Mouse (Mus musculus): ENCODE data around the gene Prepl. TPM values are rescaled to one million over a fixed set of nuclear protein-coding genes. Genes with fewer than 3 reads are reported as not detected.

Gene Prepl
- polyA plus RNA-seq, 1 experiment from 2014 or later, result 7.7 TPM

GRCm38 (mm10) chr17:85059136-85059535 lies 30.9 kb downstream of the Prepl start:
- no peak for ATAC-seq (ENCODE audit: low read depth)
- H3K27me3 ChIP-seq (ENCODE audit: control insufficient read depth, insufficient read depth, low read depth, low read length), result no peaks in the 10 kb centered on the region
- H3K4me2 ChIP-seq (ENCODE audit: low read depth, low read length), result no peak overlapping the region
- 79% methylated on average over 6 of the region's 6 CpGs for WGBS (ENCODE audit: insufficient replicate concordance)
- no peak overlapping the region for H3K27ac ChIP-seq (ENCODE audit: low read length)
- H3K4me1 ChIP-seq (ENCODE audit: control insufficient read depth, low read depth, low read length), result no peaks in the 10 kb centered on the region
- H3K36me3 ChIP-seq (ENCODE audit: control insufficient read depth, insufficient read depth), result no peaks in the 10 kb centered on the region
- H3K9me3 ChIP-seq (replicated peaks; ENCODE audit: control insufficient read depth, low read length), result no peaks in the 10 kb centered on the region
- no peak overlapping the region for H3K4me3 ChIP-seq (ENCODE audit: low read depth, low read length)
- no peak overlapping the region for H3K9ac ChIP-seq (ENCODE audit: low read depth, low read length)

GRCm38 (mm10) chr17:85058276-85058675 lies 31.8 kb downstream of the Prepl start:
- no peak overlapping the region for H3K4me2 ChIP-seq (ENCODE audit: low read depth, low read length)
- no peak overlapping the region for H3K4me3 ChIP-seq (ENCODE audit: low read depth, low read length)
- no peaks in the 10 kb centered on the region for H3K27me3 ChIP-seq (ENCODE audit: control insufficient read depth, insufficient read depth, low read depth, low read length)
- WGBS (ENCODE audit: insufficient replicate concordance), result 64% methylated on average over 7 of the region's 7 CpGs
- H3K27ac ChIP-seq (ENCODE audit: low read length), result no peak overlapping the region
- ATAC-seq (ENCODE audit: low read depth), result no peak
- no peaks in the 10 kb centered on the region for H3K4me1 ChIP-seq (ENCODE audit: control insufficient read depth, low read depth, low read length)
- H3K9me3 ChIP-seq (replicated peaks; ENCODE audit: control insufficient read depth, low read length), result no peaks in the 10 kb centered on the region
- no peak overlapping the region for H3K9ac ChIP-seq (ENCODE audit: low read depth, low read length)
- no peaks in the 10 kb centered on the region for H3K36me3 ChIP-seq (ENCODE audit: control insufficient read depth, insufficient read depth)

- Histone ChIP-seq H3K27me3 (ENCODE audit: control insufficient read depth, insufficient read depth, low read depth, low read length) (no peaks in the 10 kb centered on the region), H3K4me2 (ENCODE audit: low read depth, low read length) (no peak overlapping the region), H3K9me3 (replicated peaks; ENCODE audit: control insufficient read depth, low read length) (no peaks in the 10 kb centered on the region), H3K4me3 (ENCODE audit: low read depth, low read length) (no peak overlapping the region), H3K36me3 (ENCODE audit: control insufficient read depth, insufficient read depth) (no peaks in the 10 kb centered on the region), H3K9ac (ENCODE audit: low read depth, low read length) (no peak overlapping the region), H3K27ac (ENCODE audit: low read length) (no peak overlapping the region), H3K4me1 (ENCODE audit: control insufficient read depth, low read depth, low read length) (no peaks in the 10 kb centered on the region; the same call in 1 of the 2 replicates)
- ATAC-seq (ENCODE audit: low read depth), result no peak
- 70% methylated on average over 5 of the region's 5 CpGs for WGBS (ENCODE audit: insufficient replicate concordance)
Measured at GRCm38 (mm10) chr17:85048379-85048778, 41.7 kb downstream of the Prepl start.

GRCm38 (mm10) chr17:85045160-85045559 lies 44.9 kb downstream of the Prepl start:
- H3K4me1 ChIP-seq (ENCODE audit: control insufficient read depth, low read depth, low read length), result peaks cover 3% of the 10 kb centered on the region
- H3K27ac ChIP-seq (ENCODE audit: low read length), result no peak overlapping the region
- H3K36me3 ChIP-seq (ENCODE audit: control insufficient read depth, insufficient read depth), result no peaks in the 10 kb centered on the region
- no peaks in the 10 kb centered on the region for H3K27me3 ChIP-seq (ENCODE audit: control insufficient read depth, insufficient read depth, low read depth, low read length)
- H3K4me2 ChIP-seq (ENCODE audit: low read depth, low read length), result no peak overlapping the region
- H3K4me3 ChIP-seq (ENCODE audit: low read depth, low read length), result no peak overlapping the region
- no peak for ATAC-seq (ENCODE audit: low read depth)
- WGBS (ENCODE audit: insufficient replicate concordance), result 75% methylated on average over 12 of the region's 12 CpGs
- no peak overlapping the region for H3K9ac ChIP-seq (ENCODE audit: low read depth, low read length)
- no peaks in the 10 kb centered on the region for H3K9me3 ChIP-seq (replicated peaks; ENCODE audit: control insufficient read depth, low read length)

- Histone ChIP-seq H3K36me3 (ENCODE audit: control insufficient read depth, insufficient read depth) (no peaks in the 10 kb centered on the region), H3K27ac (ENCODE audit: low read length) (0 out of 2 replicates have a peak overlapping the region, but pooled peaks have one; percentile 26), H3K9me3 (replicated peaks; ENCODE audit: control insufficient read depth, low read length) (no peaks in the 10 kb centered on the region), H3K27me3 (ENCODE audit: control insufficient read depth, insufficient read depth, low read depth, low read length) (no peaks in the 10 kb centered on the region), H3K4me1 (ENCODE audit: control insufficient read depth, low read depth, low read length) (peaks cover 3% of the 10 kb centered on the region), H3K9ac (ENCODE audit: low read depth, low read length) (no peak overlapping the region), H3K4me2 (ENCODE audit: low read depth, low read length) (no peak overlapping the region), H3K4me3 (ENCODE audit: low read depth, low read length) (no peak overlapping the region)
- 70% methylated on average over 5 of the region's 5 CpGs for WGBS (ENCODE audit: insufficient replicate concordance)
- no peak for ATAC-seq (ENCODE audit: low read depth)
Measured at GRCm38 (mm10) chr17:85044466-85044865, 45.6 kb downstream of the Prepl start.

GRCm38 (mm10) chr17:85043404-85043816 lies 46.6 kb downstream of the Prepl start:
- H3K27ac ChIP-seq (ENCODE audit: low read length), result peak overlapping the region; percentile 75

GRCm38 (mm10) chr17:85042419-85042818 lies 47.6 kb downstream of the Prepl start:
- no peak overlapping the region for H3K4me2 ChIP-seq (ENCODE audit: low read depth, low read length)
- 0 out of 2 replicates have a peak, but pooled peaks have one; percentile 10 for ATAC-seq (ENCODE audit: low read depth)
- H3K36me3 ChIP-seq (ENCODE audit: control insufficient read depth, insufficient read depth), result no peaks in the 10 kb centered on the region
- H3K9me3 ChIP-seq (replicated peaks; ENCODE audit: control insufficient read depth, low read length), result no peaks in the 10 kb centered on the region
- peak overlapping the region; percentile 75 for H3K27ac ChIP-seq (ENCODE audit: low read length)
- peaks cover 3% of the 10 kb centered on the region for H3K4me1 ChIP-seq (ENCODE audit: control insufficient read depth, low read depth, low read length)
- WGBS (ENCODE audit: insufficient replicate concordance), result 63% methylated on average over 6 of the region's 6 CpGs
- no peaks in the 10 kb centered on the region for H3K27me3 ChIP-seq (ENCODE audit: control insufficient read depth, insufficient read depth, low read depth, low read length)
- H3K9ac ChIP-seq (ENCODE audit: low read depth, low read length), result no peak overlapping the region
- H3K4me3 ChIP-seq (ENCODE audit: low read depth, low read length), result no peak overlapping the region

More at GRCm38 (mm10) chr17:85043404-85043816, 46.6 kb downstream of the Prepl start:
- H3K27me3 ChIP-seq (ENCODE audit: control insufficient read depth, insufficient read depth, low read depth, low read length), result no peaks in the 10 kb centered on the region
- peak; percentile 53 for ATAC-seq (ENCODE audit: low read depth)
- no peaks in the 10 kb centered on the region for H3K36me3 ChIP-seq (ENCODE audit: control insufficient read depth, insufficient read depth)
- H3K4me1 ChIP-seq (ENCODE audit: control insufficient read depth, low read depth, low read length), result peaks cover 3% of the 10 kb centered on the region
- no peak overlapping the region for H3K9ac ChIP-seq (ENCODE audit: low read depth, low read length)
- H3K9me3 ChIP-seq (replicated peaks; ENCODE audit: control insufficient read depth, low read length), result no peaks in the 10 kb centered on the region
- H3K4me2 ChIP-seq (ENCODE audit: low read depth, low read length), result no peak overlapping the region
- H3K4me3 ChIP-seq (ENCODE audit: low read depth, low read length), result no peak overlapping the region
- WGBS (ENCODE audit: insufficient replicate concordance), result 53% methylated on average over 6 of the region's 6 CpGs

GRCm38 (mm10) chr17:85040913-85041312 lies 49.1 kb downstream of the Prepl start:
- 56% methylated on average over 7 of the region's 7 CpGs for WGBS (ENCODE audit: insufficient replicate concordance)
- peak overlapping the region; percentile 71 for H3K27ac ChIP-seq (ENCODE audit: low read length)
- H3K9me3 ChIP-seq (replicated peaks; ENCODE audit: control insufficient read depth, low read length), result no peaks in the 10 kb centered on the region
- peak; percentile 52 for ATAC-seq (ENCODE audit: low read depth)
- H3K4me1 ChIP-seq (ENCODE audit: control insufficient read depth, low read depth, low read length), result peaks cover 3% of the 10 kb centered on the region
- H3K27me3 ChIP-seq (ENCODE audit: control insufficient read depth, insufficient read depth, low read depth, low read length), result no peaks in the 10 kb centered on the region
- H3K36me3 ChIP-seq (ENCODE audit: control insufficient read depth, insufficient read depth), result no peaks in the 10 kb centered on the region
- no peak overlapping the region for H3K9ac ChIP-seq (ENCODE audit: low read depth, low read length)
- no peak overlapping the region for H3K4me2 ChIP-seq (ENCODE audit: low read depth, low read length)
- no peak overlapping the region for H3K4me3 ChIP-seq (ENCODE audit: low read depth, low read length)

- ATAC-seq (ENCODE audit: low read depth), result no peak
- no peak overlapping the region for H3K4me3 ChIP-seq (ENCODE audit: low read depth, low read length)
- no peak overlapping the region for H3K27ac ChIP-seq (ENCODE audit: low read length)
Measured at GRCm38 (mm10) chr17:85038761-85039160, 51.3 kb downstream of the Prepl start.

More at GRCm38 (mm10) chr17:85038761-85039160, 51.3 kb downstream of the Prepl start:
- H3K27me3 ChIP-seq (ENCODE audit: control insufficient read depth, insufficient read depth, low read depth, low read length), result no peaks in the 10 kb centered on the region
- peaks cover 3% of the 10 kb centered on the region for H3K4me1 ChIP-seq (ENCODE audit: control insufficient read depth, low read depth, low read length)
- no peaks in the 10 kb centered on the region for H3K9me3 ChIP-seq (replicated peaks; ENCODE audit: control insufficient read depth, low read length)
- H3K36me3 ChIP-seq (ENCODE audit: control insufficient read depth, insufficient read depth), result no peaks in the 10 kb centered on the region
- no peak overlapping the region for H3K9ac ChIP-seq (ENCODE audit: low read depth, low read length)
- no peak overlapping the region for H3K4me2 ChIP-seq (ENCODE audit: low read depth, low read length)
- WGBS (ENCODE audit: insufficient replicate concordance), result 81% methylated on average over 5 of the region's 5 CpGs

All from liver, embryonic 16.5 days (tissue).